Mouse (Mus musculus) T-helper 17 cell (primary cell): ENCODE data around the gene Mecom.

Experiments used
- in situ Hi-C, 2 experiments: fragments of 300-600 bp; cut with MboI, MseI; formaldehyde crosslinking; loops; 1 replicate in 1 of 2; 2 replicates in 1 of 2; pipeline ENCODE4 v1.15.1; 2025; ENCODE audit warnings: high pct_unique_total_duplicates in 2 of 2

Mecom gene

DNA sequence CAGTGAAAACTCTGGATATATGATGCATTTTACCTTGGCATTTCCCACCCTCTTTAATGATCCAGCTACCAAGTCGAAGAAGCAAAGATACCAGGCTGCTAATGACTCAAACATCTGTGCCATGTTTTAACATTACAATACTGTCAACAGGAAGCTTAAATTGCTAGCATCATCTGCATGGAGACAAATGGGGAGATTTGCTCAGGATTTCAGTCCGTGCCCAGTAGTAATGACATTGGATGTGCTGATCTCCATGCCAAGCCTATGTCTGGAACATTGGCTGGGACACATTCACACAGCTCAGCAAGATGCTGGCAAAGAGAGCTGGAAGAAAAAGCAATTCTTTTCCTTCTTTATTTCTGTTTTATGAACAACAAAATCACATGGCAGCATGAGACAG is 53.4 kb downstream of the Mecom start:
- in situ Hi-C loops: no loop called here

GRCm38 (mm10) chr3:30488808-30489207 is 59.0 kb downstream of the Mecom start:
- in situ Hi-C loops: no loop called here

DNA sequence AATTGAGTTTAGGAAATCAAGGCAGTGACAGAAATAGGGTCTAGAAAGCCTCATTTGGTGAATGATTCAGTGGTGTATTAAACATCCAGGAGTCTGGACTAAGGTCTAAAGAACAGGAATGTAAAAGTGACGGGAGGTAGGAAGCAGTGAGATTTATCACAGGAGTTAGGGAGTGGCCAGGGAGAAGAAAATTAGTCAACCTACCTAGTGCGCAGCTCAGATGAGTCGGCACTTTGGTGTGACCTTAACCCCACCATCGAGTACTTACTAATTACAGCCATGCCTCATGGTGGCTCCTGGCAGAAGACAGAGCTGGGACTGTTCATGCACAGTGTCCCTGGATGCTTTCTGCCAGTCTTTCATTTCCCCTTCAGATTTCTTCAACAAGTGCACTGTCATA is 61.4 kb downstream of the Mecom start:
- in situ Hi-C loops: no loop called here

DNA sequence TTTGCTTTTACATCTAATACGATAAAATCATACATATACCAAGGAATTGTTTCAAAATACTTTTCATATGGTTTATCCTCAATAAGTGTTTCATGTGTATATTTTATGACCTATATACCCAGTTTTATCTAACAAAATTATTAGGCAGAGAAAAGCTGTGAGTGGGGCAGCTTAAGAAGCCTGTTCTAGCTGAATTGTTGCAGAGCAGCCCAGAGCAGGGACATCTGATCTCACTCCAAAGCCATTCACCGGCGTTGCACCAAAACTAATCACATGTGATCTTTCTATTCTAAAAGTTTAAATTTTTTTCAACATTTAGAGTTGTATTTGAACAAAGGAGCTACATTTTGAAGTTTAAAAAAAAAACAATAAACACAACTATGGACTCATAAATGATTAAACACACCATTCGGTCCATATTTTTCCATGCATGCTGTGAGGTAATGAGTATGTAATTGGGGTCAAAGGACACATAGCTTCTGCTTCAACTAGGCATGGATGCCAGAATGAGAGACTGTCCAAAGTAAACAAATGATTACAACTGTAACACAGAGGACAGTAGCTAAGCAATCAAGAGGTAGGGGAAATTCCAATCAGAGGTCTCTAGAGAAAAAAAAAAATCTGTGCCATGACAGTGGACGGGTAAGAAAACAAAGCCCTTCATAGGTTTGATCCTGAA is 64.7 kb downstream of the Mecom start:
- in situ Hi-C loops: no loop called here

- in situ Hi-C loops: no loop called here
Observed at GRCm38 (mm10) chr3:30481682-30482081, 66.1 kb downstream of the Mecom start.

DNA sequence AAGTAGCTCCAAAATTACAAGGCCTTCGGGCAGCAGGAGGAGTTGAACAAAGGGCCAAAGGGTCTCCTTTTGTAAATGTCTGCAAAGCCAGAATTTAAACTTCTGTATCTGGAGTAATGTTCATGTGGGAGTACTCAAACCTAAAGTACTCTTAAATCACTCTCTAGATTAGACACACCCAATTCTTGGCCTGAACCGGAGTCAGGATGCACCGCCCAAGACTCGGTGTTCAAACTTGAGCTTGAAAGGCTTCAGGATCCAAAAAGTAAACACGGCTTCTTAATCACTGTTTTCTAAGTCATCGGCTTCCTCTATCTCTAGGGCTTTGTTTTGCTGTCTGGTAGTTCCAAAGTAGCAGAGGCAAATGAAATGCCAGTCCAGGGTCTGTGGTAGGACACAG is 67.3 kb downstream of the Mecom start:
- in situ Hi-C loops: no loop called here

DNA sequence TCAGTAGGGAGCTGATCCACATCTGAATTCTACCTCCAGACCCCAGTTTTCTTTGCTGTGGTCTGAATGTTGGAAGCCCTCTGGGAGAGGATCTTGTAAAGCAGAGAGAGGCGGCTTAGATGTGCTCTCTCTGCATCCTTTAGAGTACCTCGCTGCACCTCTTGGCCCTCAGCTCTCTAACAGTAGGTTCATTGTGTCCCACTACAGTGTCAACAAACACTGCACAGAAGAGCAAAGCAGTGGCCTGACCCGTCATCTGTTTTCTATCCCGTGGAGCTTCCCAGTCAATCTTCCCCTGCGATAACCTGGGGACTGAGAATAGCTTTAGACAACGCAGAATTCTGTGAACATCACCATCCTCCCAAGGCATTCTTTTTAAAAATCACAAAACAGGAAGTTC is 69.6 kb downstream of the Mecom start:
- in situ Hi-C loops: no loop called here

DNA sequence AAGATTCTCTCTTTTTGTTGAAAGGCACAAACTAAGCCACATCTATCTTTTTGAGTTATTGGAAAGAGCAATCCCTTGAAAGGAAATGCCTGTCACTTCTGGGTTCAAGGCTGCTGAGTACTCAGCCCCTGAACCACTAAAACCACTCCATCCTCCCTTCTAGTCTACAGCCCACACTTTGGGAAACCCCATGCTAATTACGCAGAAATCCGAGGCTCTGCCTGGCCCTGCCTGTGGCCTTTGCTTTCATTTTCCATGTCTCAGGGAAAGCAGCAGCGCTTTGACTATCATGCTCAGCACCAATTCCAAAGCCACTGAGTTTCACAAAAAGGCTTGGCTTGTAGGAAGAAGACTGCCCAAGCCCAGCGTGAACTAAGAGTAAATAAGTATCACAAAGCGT is 70.8 kb downstream of the Mecom start:
- in situ Hi-C loops: no loop called here

GRCm38 (mm10) chr3:30475591-30475990 is 72.2 kb downstream of the Mecom start:
- in situ Hi-C loops: no loop called here

DNA sequence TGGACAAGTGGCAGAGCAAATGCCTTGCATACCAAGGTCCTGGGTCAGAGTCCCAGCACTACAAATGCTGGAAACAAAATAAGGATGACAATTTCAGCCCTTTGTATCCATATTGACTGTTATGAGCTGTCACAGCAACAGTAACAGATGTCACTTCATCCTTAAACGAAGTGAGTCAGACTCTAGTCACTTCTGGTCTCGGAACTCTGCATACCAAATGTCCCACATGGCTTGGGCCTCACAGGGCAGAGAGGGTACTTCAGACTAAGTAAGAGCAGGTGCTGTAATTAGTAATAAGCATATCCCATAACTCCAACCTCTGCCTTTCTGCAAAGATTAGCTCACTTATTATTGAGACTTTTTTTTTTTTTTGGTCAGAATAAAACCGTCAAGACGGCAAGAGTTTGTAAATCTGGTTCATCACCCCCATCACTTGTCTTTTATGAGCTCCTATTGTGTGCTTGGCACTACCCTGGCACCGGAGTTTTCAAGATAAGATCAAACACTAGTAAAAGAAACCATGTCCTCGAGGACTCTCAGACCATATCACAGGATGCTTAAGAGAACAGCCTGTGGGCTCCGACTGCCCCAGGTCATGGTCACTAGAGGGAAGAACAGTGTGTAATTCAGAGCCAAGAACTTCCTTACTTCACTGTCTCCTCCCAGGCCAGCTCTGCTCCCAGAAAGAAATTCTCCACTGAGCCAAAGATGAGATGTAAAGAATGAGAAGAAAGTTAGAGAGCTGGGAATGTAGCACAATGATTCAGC is 79.6 kb downstream of the Mecom start:
- in situ Hi-C loops: no loop called here

- in situ Hi-C loops: no loop called here
Observed at GRCm38 (mm10) chr3:30466031-30466650, 81.7 kb downstream of the Mecom start.

GRCm38 (mm10) chr3:30464497-30464896 is 83.3 kb downstream of the Mecom start:
- in situ Hi-C loops: no loop called here

- in situ Hi-C loops: no loop called here
Observed at GRCm38 (mm10) chr3:30461831-30462230, 86.0 kb downstream of the Mecom start.

DNA sequence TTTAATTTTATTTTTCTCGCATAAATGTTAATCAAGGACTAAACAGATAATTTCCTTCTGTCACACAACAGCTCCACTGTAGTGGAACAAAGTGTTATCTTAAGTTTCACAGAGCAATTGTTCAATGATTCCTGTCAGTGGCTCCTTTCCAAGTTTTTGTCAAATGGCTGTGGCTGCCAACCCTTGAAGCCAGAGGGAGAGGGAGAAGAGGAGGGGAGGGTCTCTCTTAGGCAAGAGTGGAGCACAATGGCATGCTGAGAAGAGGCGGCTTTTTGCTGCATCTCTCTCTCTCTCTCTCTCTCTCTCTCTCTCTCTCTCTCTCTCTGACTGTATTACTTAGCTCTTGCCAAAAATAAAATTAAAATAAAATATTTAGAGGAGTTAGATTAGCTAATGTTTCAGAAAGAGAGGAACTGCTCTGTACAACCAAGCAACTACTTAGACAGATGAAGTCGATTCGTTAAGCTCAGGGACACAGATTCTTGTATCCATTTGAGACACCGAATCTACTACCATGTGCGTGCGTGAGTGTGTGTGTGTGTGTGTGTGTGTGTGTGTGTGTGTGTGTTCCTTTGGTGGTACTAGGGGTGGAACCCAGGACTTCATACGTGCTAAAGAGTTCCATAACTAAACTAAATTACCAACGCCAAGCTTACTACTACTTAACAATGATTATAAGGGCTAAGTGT is 86.8 kb downstream of the Mecom start:
- in situ Hi-C loops: no loop called here

- in situ Hi-C loops: no loop called here
Observed at GRCm38 (mm10) chr3:30459626-30460025, 88.2 kb downstream of the Mecom start.

- in situ Hi-C loops: no loop called here
Observed at GRCm38 (mm10) chr3:30457975-30458678, 89.7 kb downstream of the Mecom start.

GRCm38 (mm10) chr3:30455902-30456301 is 91.9 kb downstream of the Mecom start:
- in situ Hi-C loops: no loop called here

DNA sequence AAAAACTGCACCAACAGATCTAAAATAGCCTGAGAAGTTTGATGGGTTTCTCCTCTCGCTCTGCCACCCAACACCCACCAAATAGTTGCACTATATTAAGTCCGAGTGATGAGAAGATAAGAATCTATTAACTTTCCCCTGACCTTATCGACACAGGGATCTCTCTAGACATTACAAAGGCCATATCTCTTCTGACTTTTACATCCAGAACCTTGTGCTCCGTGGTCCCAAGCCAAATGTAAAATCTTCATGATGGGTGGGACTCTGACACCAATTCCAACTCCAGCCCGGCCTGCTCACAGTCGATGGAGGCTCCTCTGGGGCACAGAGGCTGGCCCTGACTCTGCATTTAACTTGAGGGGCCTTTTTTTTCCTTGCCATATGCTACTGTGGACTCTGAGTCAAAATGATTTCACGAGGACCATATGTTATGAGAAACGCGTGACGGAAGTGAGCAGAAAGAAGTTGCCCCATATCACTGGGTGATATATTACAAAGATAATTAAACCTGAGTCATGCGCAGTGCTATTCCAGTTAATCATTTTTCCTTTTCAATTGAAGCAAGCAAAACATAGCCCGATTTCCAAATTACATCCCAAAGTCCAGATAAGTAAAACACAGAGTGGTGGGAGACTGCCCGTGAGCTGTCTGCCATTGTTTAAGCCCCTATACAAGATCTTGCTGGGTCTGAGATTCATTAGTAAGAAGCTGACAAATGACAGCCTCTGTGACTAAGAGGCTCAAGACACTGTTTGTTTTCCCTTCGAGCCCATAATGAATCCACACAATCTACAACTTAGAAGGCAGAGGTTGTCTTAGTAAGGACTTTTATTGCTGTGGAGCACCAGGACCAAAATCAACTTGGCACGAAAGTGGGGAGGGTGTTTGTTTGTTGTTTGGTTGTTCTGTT is 94.0 kb downstream of the Mecom start:
- in situ Hi-C loops: no loop called here

GRCm38 (mm10) chr3:30453046-30453445 is 94.8 kb downstream of the Mecom start:
- in situ Hi-C loops: no loop called here

DNA sequence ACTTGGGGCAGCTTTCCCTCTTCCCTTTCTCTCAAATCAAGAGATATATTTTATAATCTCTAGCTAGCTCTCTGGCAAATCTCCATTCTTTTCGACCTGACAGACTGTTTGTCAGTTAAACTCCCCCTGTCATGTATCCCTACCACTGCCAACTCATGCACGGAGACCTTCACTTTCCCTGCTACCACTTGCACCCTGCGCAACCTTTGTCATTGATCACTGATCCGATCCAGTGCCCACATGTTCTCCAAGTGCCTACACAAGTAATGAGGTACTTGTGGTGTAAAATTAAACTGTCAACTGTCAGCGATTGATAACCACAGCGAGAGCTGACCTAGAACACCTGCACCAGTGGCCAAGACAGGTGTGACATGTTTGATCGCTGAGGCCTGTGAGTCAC is 95.3 kb downstream of the Mecom start:
- in situ Hi-C loops: no loop called here
